In the genomic region with DNA sequence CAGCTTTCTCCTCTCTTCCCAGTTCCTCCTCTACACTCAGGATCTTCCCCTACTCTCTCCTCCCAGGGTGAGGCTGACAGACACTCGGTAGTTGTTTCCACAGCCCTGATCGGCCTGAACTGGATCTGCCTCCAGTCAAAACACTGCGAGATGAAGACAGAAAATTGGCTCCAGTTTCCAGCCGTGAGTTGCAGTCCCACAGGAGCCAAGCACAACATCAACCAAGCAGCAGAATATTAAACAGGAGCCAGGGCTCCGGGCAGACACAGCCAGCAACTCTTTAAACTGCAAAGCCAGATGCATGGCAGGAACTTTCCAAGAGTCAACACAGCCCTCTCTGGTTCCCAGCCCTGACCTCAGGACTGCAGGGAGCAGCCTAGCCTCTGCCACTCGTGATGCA, we compare ENCODE assay signal across 9 mouse cellular contexts. TPM values are rescaled to one million over a fixed set of nuclear protein-coding genes. Genes with fewer than 3 reads are reported as not detected.
DNase-seq lines count a peak whose midpoint lies in the region; ATAC-seq and TF ChIP-seq lines count a peak whose summit lies in the region.
"Had no signal": no experiment of that assay in that cellular context is flagged by ENCODE, and none has a peak within 500 bp of the region (broad histone marks: within the 10 kb centered on the region; RNA-seq: fewer than 3 reads in every experiment).

No protein-coding gene starts in this region.

- no peak for TF ChIP-seq EP300 in stomach, postnatal 0 days (optimal IDR thresholded peaks at IDR 0.05)

- H3K36me3 ChIP-seq in neural tube, embryonic 11.5 days (ENCODE audit: control insufficient read depth, insufficient read depth, low read length) = peaks cover 6% of the 10 kb centered on the region
- peaks cover 32% of the 10 kb centered on the region for H3K36me3 ChIP-seq in hindbrain, embryonic 13.5 days
- H3K36me3 ChIP-seq in limb, embryonic 15.5 days = peaks cover 36% of the 10 kb centered on the region
- peaks cover 9% of the 10 kb centered on the region; the same call in 1 of the 2 replicates for H3K36me3 ChIP-seq in stomach, postnatal 0 days (ENCODE audit: control insufficient read depth, insufficient read depth, low read length)

- H3K9me3 ChIP-seq in neural tube, embryonic 11.5 days (ENCODE audit: control insufficient read depth, low read length) = no peaks in the 10 kb centered on the region
- no peaks in the 10 kb centered on the region for H3K9me3 ChIP-seq in hindbrain, embryonic 13.5 days
- H3K9me3 ChIP-seq in limb, embryonic 15.5 days = no peaks in the 10 kb centered on the region
- no peaks in the 10 kb centered on the region for H3K9me3 ChIP-seq in stomach, postnatal 0 days (ENCODE audit: control insufficient read depth, low read length)

- no peak overlapping the region for H3K4me3 ChIP-seq in neural tube, embryonic 11.5 days (ENCODE audit: low read depth, low read length)
- H3K4me3 ChIP-seq in hindbrain, embryonic 13.5 days = peak overlapping the region; percentile 12
- H3K4me3 ChIP-seq in limb, embryonic 15.5 days = peak overlapping the region; percentile 92
- H3K4me3 ChIP-seq in stomach, postnatal 0 days (ENCODE audit: low read depth, low read length) = no peak overlapping the region
- H3K4me3 ChIP-seq: megakaryocyte, embryonic 14.5 days had no signal

- no peak for ATAC-seq in neural tube, embryonic 11.5 days (ENCODE audit: insufficient read depth, low FRiP score, low TSS enrichment)
- peak; percentile 18; the same call in 1 of the 2 replicates for ATAC-seq in hindbrain, embryonic 13.5 days (ENCODE audit: low FRiP score)
- peak; percentile 27 for ATAC-seq in limb, embryonic 15.5 days (ENCODE audit: insufficient number of reproducible peaks, low FRiP score, low TSS enrichment, low read depth)
- no peak for ATAC-seq in stomach, postnatal 0 days (ENCODE audit: low FRiP score, low TSS enrichment)
- ATAC-seq in monocyte, adult 5-6 weeks (replicated peaks; ENCODE audit: insufficient number of reproducible peaks, low FRiP score, low TSS enrichment, poor library complexity, severe bottlenecking) = no peak

- peaks cover 38% of the 10 kb centered on the region for H3K27me3 ChIP-seq in neural tube, embryonic 11.5 days (ENCODE audit: control insufficient read depth, insufficient read depth, low read length)
- H3K27me3 ChIP-seq in hindbrain, embryonic 13.5 days = peaks cover 4% of the 10 kb centered on the region; the same call in 1 of the 2 replicates
- no peaks in the 10 kb centered on the region for H3K27me3 ChIP-seq in limb, embryonic 15.5 days
- no peaks in the 10 kb centered on the region for H3K27me3 ChIP-seq in stomach, postnatal 0 days (ENCODE audit: control insufficient read depth, insufficient read depth, low read length)

- TF ChIP-seq CTCF in stomach, postnatal 0 days (IDR thresholded peaks at IDR 0.05; ENCODE audit: low read depth) = no peak

- no peak overlapping the region for H3K9ac ChIP-seq in neural tube, embryonic 11.5 days (ENCODE audit: low read length)
- H3K9ac ChIP-seq in hindbrain, embryonic 13.5 days = peak overlapping the region; percentile 56
- no peak overlapping the region for H3K9ac ChIP-seq in limb, embryonic 15.5 days
- no peak overlapping the region for H3K9ac ChIP-seq in stomach, postnatal 0 days (ENCODE audit: low read length)

- DNase-seq in neural tube, embryonic 11.5 days (ENCODE audit: low spot score) = peak; percentile 31
- DNase-seq in neural tube, embryonic 10.5 days (ENCODE audit: extremely low spot score, low spot score) = no peak
- DNase-seq in gastrocnemius, adult 8-10 months (ENCODE audit: low spot score in 2 of 2) = peak; percentile 20 to 51
- peak; percentile 24 for DNase-seq in stomach, postnatal 0 days (ENCODE audit: low spot score)
- DNase-seq in urinary bladder, adult 18-20 months (ENCODE audit: low spot score in 2 of 2) = no peak

- peak overlapping the region; percentile 2; the same call in 1 of the 2 replicates for H3K27ac ChIP-seq in neural tube, embryonic 11.5 days (ENCODE audit: low read depth, low read length)
- H3K27ac ChIP-seq in hindbrain, embryonic 13.5 days = peak overlapping the region; percentile 80
- H3K27ac ChIP-seq in limb, embryonic 15.5 days = peak overlapping the region; percentile 99
- no peak overlapping the region for H3K27ac ChIP-seq in stomach, postnatal 0 days (replicated peaks)

- WGBS in neural tube, embryonic 11.5 days = 11% methylated on average over 6 of the region's 6 CpGs
- WGBS in hindbrain, embryonic 13.5 days = 5% methylated on average over 6 of the region's 6 CpGs
- WGBS in limb, embryonic 15.5 days = 4% methylated on average over 6 of the region's 6 CpGs
- WGBS in stomach, postnatal 0 days = 20% methylated on average over 6 of the region's 6 CpGs

- H3K4me2 ChIP-seq in neural tube, embryonic 11.5 days (ENCODE audit: low read depth) = peak overlapping the region; percentile 23
- peak overlapping the region; percentile 82 for H3K4me2 ChIP-seq in hindbrain, embryonic 13.5 days
- H3K4me2 ChIP-seq in limb, embryonic 15.5 days = peak overlapping the region; percentile 68
- 0 out of 2 replicates have a peak overlapping the region, but pooled peaks have one; percentile 5 for H3K4me2 ChIP-seq in stomach, postnatal 0 days (replicated peaks; ENCODE audit: low read depth)

- H3K4me1 ChIP-seq in neural tube, embryonic 11.5 days (ENCODE audit: control insufficient read depth, insufficient read depth, low read length) = peaks cover 28% of the 10 kb centered on the region
- H3K4me1 ChIP-seq in hindbrain, embryonic 13.5 days (replicated peaks) = peaks cover 52% of the 10 kb centered on the region
- H3K4me1 ChIP-seq in limb, embryonic 15.5 days = peaks cover 52% of the 10 kb centered on the region
- peaks cover 5% of the 10 kb centered on the region for H3K4me1 ChIP-seq in stomach, postnatal 0 days (replicated peaks; ENCODE audit: control insufficient read depth, insufficient read depth)
- H3K4me1 ChIP-seq: megakaryocyte, embryonic 14.5 days had no signal

RNA-seq across cellular contexts. Expression of a gene that starts 3.9 kb away (rescaled TPM):
- 19.3 and 22.8 TPM in 2 replicates for polyA plus RNA-seq in neural tube, embryonic 11.5 days (2014; fragmentation: Nextera tagmentation; extraction: Ambion mirVana)
- 1 to 10 TPM in 3 of 4 experiments, under 1 TPM in 1; 0.78 to 1.9 (median 1.4) TPM for total RNA-seq in gastrocnemius, adult 8-10 months (2022)
- 26.0 and 27.5 TPM in 2 replicates for polyA plus RNA-seq in hindbrain, embryonic 13.5 days (2015; fragmentation: Nextera tagmentation; extraction: Ambion mirVana)
- 48.2 and 72.5 TPM in 2 replicates for polyA plus RNA-seq in limb, embryonic 15.5 days (2015; fragmentation: Nextera tagmentation; extraction: Ambion mirVana)
- polyA plus RNA-seq in stomach, postnatal 0 days (2015; fragmentation: Nextera tagmentation; extraction: Ambion mirVana) = 5.7 and 6.6 TPM in 2 replicates
- not detected in 3 replicates for total RNA-seq in monocyte, adult 5-6 weeks (2017)

Comparison
In these comparisons a context has a peak if more than half of its experiments do, and no peak if none do; other contexts are left out.
1. DNase-seq: peak in neural tube, embryonic 11.5 days (single experiment), gastrocnemius, adult 8-10 months (2 of 2) and stomach, postnatal 0 days (single experiment); none in neural tube, embryonic 10.5 days (single experiment) and urinary bladder, adult 18-20 months (0 of 2).
2. ATAC-seq: peak in hindbrain, embryonic 13.5 days (single experiment) and limb, embryonic 15.5 days (single experiment); none in neural tube, embryonic 11.5 days (single experiment), stomach, postnatal 0 days (single experiment) and monocyte, adult 5-6 weeks (single experiment).
3. H3K4me2 ChIP-seq: peak in every context shown above with its lines; median percentile 82 in hindbrain, embryonic 13.5 days; 68 in limb, embryonic 15.5 days; 23 in neural tube, embryonic 11.5 days; 5 in stomach, postnatal 0 days.
4. H3K4me3 ChIP-seq: peak in hindbrain, embryonic 13.5 days (single experiment) and limb, embryonic 15.5 days (single experiment); none in neural tube, embryonic 11.5 days (single experiment) and stomach, postnatal 0 days (single experiment).